Mouse (Mus musculus): Measurements from ENCODE around the gene Gapdhs. TPM values are rescaled to one million over a fixed set of nuclear protein-coding genes. Genes with fewer than 3 reads are reported as not detected.

The Gapdhs gene
- polyA plus RNA-seq, 1 experiment from 2014 or later, result 0.24 TPM

- ATAC-seq (replicated peaks; ENCODE audit: insufficient number of reproducible peaks, low FRiP score, low TSS enrichment, low read depth), result no peak
- Histone ChIP-seq H3K4me3 (ENCODE audit: low read depth, low read length) (no peak overlapping the region), H3K4me2 (ENCODE audit: low read depth, low read length) (no peak overlapping the region), H3K27ac (replicated peaks; ENCODE audit: low read depth, low read length) (no peak overlapping the region), H3K36me3 (replicated peaks; ENCODE audit: control insufficient read depth, insufficient read depth, low read depth, low read length) (no peaks in the 10 kb centered on the region), H3K9me3 (replicated peaks; ENCODE audit: control insufficient read depth, low read length) (no peaks in the 10 kb centered on the region), H3K4me1 (ENCODE audit: control insufficient read depth, insufficient read depth, low read length) (no peaks in the 10 kb centered on the region), H3K9ac (replicated peaks; ENCODE audit: low read length) (no peak overlapping the region), H3K27me3 (ENCODE audit: control insufficient read depth, insufficient read depth, low read length) (no peaks in the 10 kb centered on the region)
- 93% methylated on average over 1 of the region's 1 CpGs for WGBS
- no peak for DNase-seq (ENCODE audit: low spot score)
These were observed 34.4 kb upstream of the Gapdhs start for GRCm38 (mm10) chr7:30777911-30778310.

- no peaks in the 10 kb centered on the region for H3K27me3 ChIP-seq (ENCODE audit: control insufficient read depth, insufficient read depth, low read length)
- H3K36me3 ChIP-seq (replicated peaks; ENCODE audit: control insufficient read depth, insufficient read depth, low read depth, low read length), result no peaks in the 10 kb centered on the region
- ATAC-seq (replicated peaks; ENCODE audit: insufficient number of reproducible peaks, low FRiP score, low TSS enrichment, low read depth) (no peak), DNase-seq (ENCODE audit: low spot score) (no peak)
- H3K9me3 ChIP-seq (replicated peaks; ENCODE audit: control insufficient read depth, low read length), result no peaks in the 10 kb centered on the region
- 44% methylated on average over 7 of the region's 7 CpGs for WGBS
- H3K4me1 ChIP-seq (ENCODE audit: control insufficient read depth, insufficient read depth, low read length), result no peaks in the 10 kb centered on the region
- H3K4me3 ChIP-seq (ENCODE audit: low read depth, low read length), result no peak overlapping the region
- H3K4me2 ChIP-seq (ENCODE audit: low read depth, low read length), result no peak overlapping the region
- no peak overlapping the region for H3K9ac ChIP-seq (replicated peaks; ENCODE audit: low read length)
- H3K27ac ChIP-seq (replicated peaks; ENCODE audit: low read depth, low read length), result no peak overlapping the region
These were observed 33.6 kb upstream of the Gapdhs start for GRCm38 (mm10) chr7:30777081-30777579.

- Histone ChIP-seq H3K4me1 (ENCODE audit: control insufficient read depth, insufficient read depth, low read length) (no peaks in the 10 kb centered on the region), H3K27ac (replicated peaks; ENCODE audit: low read depth, low read length) (no peak overlapping the region), H3K4me3 (ENCODE audit: low read depth, low read length) (no peak overlapping the region), H3K27me3 (ENCODE audit: control insufficient read depth, insufficient read depth, low read length) (no peaks in the 10 kb centered on the region), H3K4me2 (ENCODE audit: low read depth, low read length) (no peak overlapping the region), H3K36me3 (replicated peaks; ENCODE audit: control insufficient read depth, insufficient read depth, low read depth, low read length) (no peaks in the 10 kb centered on the region), H3K9ac (replicated peaks; ENCODE audit: low read length) (no peak overlapping the region), H3K9me3 (replicated peaks; ENCODE audit: control insufficient read depth, low read length) (no peaks in the 10 kb centered on the region)
- DNase-seq (ENCODE audit: low spot score) (no peak), ATAC-seq (replicated peaks; ENCODE audit: insufficient number of reproducible peaks, low FRiP score, low TSS enrichment, low read depth) (no peak)
- 91% methylated on average over 9 of the region's 9 CpGs for WGBS
These were observed 32.6 kb upstream of the Gapdhs start for GRCm38 (mm10) chr7:30776104-30776503.

GRCm38 (mm10) chr7:30769236-30769635, 25.8 kb upstream of the Gapdhs start:
- H3K27ac ChIP-seq (replicated peaks; ENCODE audit: low read depth, low read length), result no peak overlapping the region
- no peaks in the 10 kb centered on the region for H3K27me3 ChIP-seq (ENCODE audit: control insufficient read depth, insufficient read depth, low read length)
- H3K36me3 ChIP-seq (replicated peaks; ENCODE audit: control insufficient read depth, insufficient read depth, low read depth, low read length), result no peaks in the 10 kb centered on the region
- no peak overlapping the region for H3K4me3 ChIP-seq (ENCODE audit: low read depth, low read length)
- 32% methylated on average over 9 of the region's 9 CpGs for WGBS
- H3K4me1 ChIP-seq (ENCODE audit: control insufficient read depth, insufficient read depth, low read length), result no peaks in the 10 kb centered on the region
- ATAC-seq (replicated peaks; ENCODE audit: insufficient number of reproducible peaks, low FRiP score, low TSS enrichment, low read depth) (no peak), DNase-seq (ENCODE audit: low spot score) (no peak)
- H3K4me2 ChIP-seq (ENCODE audit: low read depth, low read length), result no peak overlapping the region
- no peak overlapping the region for H3K9ac ChIP-seq (replicated peaks; ENCODE audit: low read length)
- no peaks in the 10 kb centered on the region for H3K9me3 ChIP-seq (replicated peaks; ENCODE audit: control insufficient read depth, low read length)

- no peak overlapping the region for H3K4me3 ChIP-seq (ENCODE audit: low read depth, low read length)
- WGBS, result 93% methylated on average over 4 of the region's 4 CpGs
- no peaks in the 10 kb centered on the region for H3K27me3 ChIP-seq (ENCODE audit: control insufficient read depth, insufficient read depth, low read length)
- no peaks in the 10 kb centered on the region for H3K9me3 ChIP-seq (replicated peaks; ENCODE audit: control insufficient read depth, low read length)
- no peaks in the 10 kb centered on the region for H3K36me3 ChIP-seq (replicated peaks; ENCODE audit: control insufficient read depth, insufficient read depth, low read depth, low read length)
- no peak overlapping the region for H3K27ac ChIP-seq (replicated peaks; ENCODE audit: low read depth, low read length)
- ATAC-seq (replicated peaks; ENCODE audit: insufficient number of reproducible peaks, low FRiP score, low TSS enrichment, low read depth) (no peak), DNase-seq (ENCODE audit: low spot score) (no peak)
- no peak overlapping the region for H3K9ac ChIP-seq (replicated peaks; ENCODE audit: low read length)
- H3K4me1 ChIP-seq (ENCODE audit: control insufficient read depth, insufficient read depth, low read length), result no peaks in the 10 kb centered on the region
- H3K4me2 ChIP-seq (ENCODE audit: low read depth, low read length), result no peak overlapping the region
These were observed 22.9 kb upstream of the Gapdhs start for GRCm38 (mm10) chr7:30766408-30766807.

- Histone ChIP-seq H3K9ac (replicated peaks; ENCODE audit: low read length) (no peak overlapping the region), H3K36me3 (replicated peaks; ENCODE audit: control insufficient read depth, insufficient read depth, low read depth, low read length) (no peaks in the 10 kb centered on the region), H3K4me1 (ENCODE audit: control insufficient read depth, insufficient read depth, low read length) (no peaks in the 10 kb centered on the region), H3K4me2 (ENCODE audit: low read depth, low read length) (no peak overlapping the region), H3K27ac (replicated peaks; ENCODE audit: low read depth, low read length) (no peak overlapping the region), H3K9me3 (replicated peaks; ENCODE audit: control insufficient read depth, low read length) (no peaks in the 10 kb centered on the region), H3K4me3 (ENCODE audit: low read depth, low read length) (no peak overlapping the region), H3K27me3 (ENCODE audit: control insufficient read depth, insufficient read depth, low read length) (no peaks in the 10 kb centered on the region)
- ATAC-seq (replicated peaks; ENCODE audit: insufficient number of reproducible peaks, low FRiP score, low TSS enrichment, low read depth) (no peak), DNase-seq (ENCODE audit: low spot score) (no peak)
- 37% methylated on average over 11 of the region's 11 CpGs for WGBS
These were observed 21.7 kb upstream of the Gapdhs start for GRCm38 (mm10) chr7:30765173-30765572.

- H3K27ac ChIP-seq (replicated peaks; ENCODE audit: low read depth, low read length), result no peak within 1 kb of the TSS
- H3K9ac ChIP-seq (replicated peaks; ENCODE audit: low read length), result no peak within 1 kb of the TSS
- H3K36me3 ChIP-seq (replicated peaks; ENCODE audit: control insufficient read depth, insufficient read depth, low read depth, low read length), result no peaks in the 10 kb centered on the region
- no peaks in the 10 kb centered on the region for H3K27me3 ChIP-seq (ENCODE audit: control insufficient read depth, insufficient read depth, low read length)
- 36% methylated on average over 5 of the region's 5 CpGs for WGBS
- H3K4me1 ChIP-seq (ENCODE audit: control insufficient read depth, insufficient read depth, low read length), result no peaks in the 10 kb centered on the region
- DNase-seq (ENCODE audit: low spot score) (no peak), ATAC-seq (replicated peaks; ENCODE audit: insufficient number of reproducible peaks, low FRiP score, low TSS enrichment, low read depth) (no peak)
- no peak within 1 kb of the TSS for H3K4me3 ChIP-seq (ENCODE audit: low read depth, low read length)
- no peaks in the 10 kb centered on the region for H3K9me3 ChIP-seq (replicated peaks; ENCODE audit: control insufficient read depth, low read length)
- no peak within 1 kb of the TSS for H3K4me2 ChIP-seq (ENCODE audit: low read depth, low read length)
These were observed 20.0 kb upstream of the Gapdhs start, which contains the start of gene Dmkn for GRCm38 (mm10) chr7:30763456-30763855. Dmkn (plus strand) TSS chr7:30763756.

GRCm38 (mm10) chr7:30761769-30762352, 18.4 kb upstream of the Gapdhs start:
- Histone ChIP-seq H3K9me3 (replicated peaks; ENCODE audit: control insufficient read depth, low read length) (no peaks in the 10 kb centered on the region), H3K27me3 (ENCODE audit: control insufficient read depth, insufficient read depth, low read length) (no peaks in the 10 kb centered on the region), H3K9ac (replicated peaks; ENCODE audit: low read length) (no peak overlapping the region), H3K4me3 (ENCODE audit: low read depth, low read length) (no peak overlapping the region), H3K4me1 (ENCODE audit: control insufficient read depth, insufficient read depth, low read length) (no peaks in the 10 kb centered on the region), H3K4me2 (ENCODE audit: low read depth, low read length) (no peak overlapping the region), H3K27ac (replicated peaks; ENCODE audit: low read depth, low read length) (no peak overlapping the region), H3K36me3 (replicated peaks; ENCODE audit: control insufficient read depth, insufficient read depth, low read depth, low read length) (no peaks in the 10 kb centered on the region)
- ATAC-seq (replicated peaks; ENCODE audit: insufficient number of reproducible peaks, low FRiP score, low TSS enrichment, low read depth) (no peak), DNase-seq (ENCODE audit: low spot score) (no peak)
- 78% methylated on average over 4 of the region's 4 CpGs for WGBS
